Mouse (Mus musculus) neural tube, embryonic 11.5 days (tissue): ENCODE results near the gene Gm26920. TPM values are rescaled to one million over a fixed set of nuclear protein-coding genes. Genes with fewer than 3 reads are reported as not detected.
"Not testable (repeated sequence)": the region's sequence is repeated elsewhere in the genome, so short reads cannot be mapped to it uniquely, and the experiment has no call there.

Experiments
- ATAC-seq: fragments of 200-750 bp; cut with Nextera tagmentation; 2 replicates; pipeline ENCODE4 v1.8.0; 2017; ENCODE audit warnings: moderate number of reproducible peaks, mild to moderate bottlenecking, moderate TSS enrichment, moderate library complexity; ENCODE audit not compliant: insufficient read depth, low FRiP score, low TSS enrichment
- DNase-seq: peaks from one replicate; pipeline ENCODE4 v3.0.0-alpha.2; 2015; ENCODE audit warnings: low spot score
- H3K27ac ChIP-seq: fragments of 300-500 bp; sonication (generic); 2 replicates; pipeline ENCODE4 v1.5.1; 2014; ENCODE audit warnings: low read depth, mild to moderate bottlenecking, low read length
- H3K27me3 ChIP-seq: fragments of 300-500 bp; sonication (generic); 2 replicates; pipeline ENCODE4 v1.6.1; 2014; ENCODE audit warnings: mild to moderate bottlenecking, low read length, mixed read lengths; ENCODE audit not compliant: control insufficient read depth, insufficient read depth
- H3K36me3 ChIP-seq: fragments of 300-500 bp; sonication (generic); 2 replicates; pipeline ENCODE4 v1.6.1; 2014; ENCODE audit warnings: mild to moderate bottlenecking, low read length, moderate library complexity, mixed read lengths; ENCODE audit not compliant: control insufficient read depth, insufficient read depth
- H3K4me1 ChIP-seq: fragments of 300-500 bp; sonication (generic); 2 replicates; pipeline ENCODE4 v1.6.1; 2014; ENCODE audit warnings: low read length, mixed read lengths; ENCODE audit not compliant: control insufficient read depth, insufficient read depth
- H3K4me2 ChIP-seq: fragments of 300-500 bp; sonication (generic); 2 replicates; pipeline ENCODE4 v1.6.1; 2014; ENCODE audit warnings: low read depth, mild to moderate bottlenecking, moderate library complexity
- H3K4me3 ChIP-seq: fragments of 300-500 bp; sonication (generic); 2 replicates; pipeline ENCODE4 v1.5.1; 2014; ENCODE audit warnings: low read depth, low read length
- H3K9ac ChIP-seq: fragments of 300-500 bp; sonication (generic); 2 replicates; pipeline ENCODE4 v1.6.1; 2014; ENCODE audit warnings: mild to moderate bottlenecking, low read length
- H3K9me3 ChIP-seq: fragments of 300-500 bp; sonication (generic); 2 replicates; pipeline ENCODE4 v1.6.1; 2016; ENCODE audit warnings: low read length; ENCODE audit not compliant: control insufficient read depth
- WGBS: fragments of 180-500 bp; shearing (Covaris S2); extraction: QIAGEN DNeasy Blood & Tissue Kit; methylation state at CpG from one replicate; pipeline ENCODE4 v1.1.7; 2014; 5-methylcytosine and 5-hydroxymethylcytosine counted together
- polyA plus RNA-seq: library from polyadenylated mRNA; unstranded; fragments of >200 nt; fragmentation: Nextera tagmentation; extraction: Ambion mirVana; gene quantifications from 2 replicates; pipeline ENCODE4 v1.2.1, GENCODE M21; 2014

The Gm26920 gene
- 0.80 and 1.7 TPM in 2 replicates for polyA plus RNA-seq

GRCm38 (mm10) chr7:30090092-30090969 lies at the start of gene Gm26920, which contains the start of gene Zfp566:
Gene Gm26920, minus strand, starts transcription at chr7:30090410.
Gene Zfp566, minus strand, starts transcription at chr7:30090527.
- H3K27ac ChIP-seq = peak within 1 kb of the TSS; percentile 76
- 0% methylated on average over 40 of the region's 40 CpGs for WGBS
- peak within 1 kb of the TSS; percentile 80 for H3K9ac ChIP-seq
- H3K4me3 ChIP-seq = peak within 1 kb of the TSS; percentile 66
- no peaks in the 10 kb centered on the region for H3K9me3 ChIP-seq
- peaks cover 7% of the 10 kb centered on the region for H3K36me3 ChIP-seq
- no peaks in the 10 kb centered on the region for H3K27me3 ChIP-seq
- peak within 1 kb of the TSS; percentile 70 for H3K4me2 ChIP-seq
- ATAC-seq (peak; percentile 87), DNase-seq (peak; percentile 98)
- H3K4me1 ChIP-seq = peaks cover 7% of the 10 kb centered on the region

DNA sequence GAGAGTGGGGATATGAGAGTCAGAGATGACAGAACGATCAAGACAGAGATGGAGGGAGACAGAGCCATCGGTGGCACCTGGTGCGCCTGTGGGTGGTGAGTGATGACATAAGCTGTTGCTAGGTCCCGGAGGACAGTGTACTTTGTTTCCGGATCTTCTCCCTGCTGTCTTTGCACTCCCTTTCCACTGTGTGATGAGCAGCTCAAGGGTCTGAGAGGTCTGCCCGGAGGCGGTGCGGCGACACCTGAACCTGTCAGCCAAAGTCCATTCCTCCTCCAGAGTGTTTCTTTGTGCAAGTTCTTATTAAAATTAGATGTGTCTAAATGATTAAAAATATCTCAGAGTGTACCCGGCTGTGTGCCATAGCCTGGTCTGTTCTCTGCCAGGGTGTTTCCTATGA lies 46.6 kb upstream of the Gm26920 start:
- Histone ChIP-seq H3K9ac (no peak overlapping the region), H3K4me2 (no peak overlapping the region), H3K4me1 (no peaks in the 10 kb centered on the region), H3K27ac (no peak overlapping the region), H3K27me3 (no peaks in the 10 kb centered on the region), H3K36me3 (peaks cover 22% of the 10 kb centered on the region), H3K4me3 (no peak overlapping the region), H3K9me3 (no peaks in the 10 kb centered on the region; the same call in 1 of the 2 replicates)
- DNase-seq (no peak), ATAC-seq (no peak)
- WGBS = 89% methylated on average over 10 of the region's 10 CpGs

GRCm38 (mm10) chr7:30132396-30132795 lies 42.2 kb upstream of the Gm26920 start:
- no peak overlapping the region for H3K4me2 ChIP-seq
- ATAC-seq = no peak
- 93% methylated on average over 4 of the region's 4 CpGs for WGBS
- no peak for DNase-seq
- H3K9me3 ChIP-seq = no peaks in the 10 kb centered on the region
- peaks cover 34% of the 10 kb centered on the region for H3K36me3 ChIP-seq
- no peak overlapping the region for H3K27ac ChIP-seq
- H3K27me3 ChIP-seq = no peaks in the 10 kb centered on the region
- no peak overlapping the region for H3K9ac ChIP-seq
- H3K4me1 ChIP-seq = no peaks in the 10 kb centered on the region
- no peak overlapping the region for H3K4me3 ChIP-seq

DNA sequence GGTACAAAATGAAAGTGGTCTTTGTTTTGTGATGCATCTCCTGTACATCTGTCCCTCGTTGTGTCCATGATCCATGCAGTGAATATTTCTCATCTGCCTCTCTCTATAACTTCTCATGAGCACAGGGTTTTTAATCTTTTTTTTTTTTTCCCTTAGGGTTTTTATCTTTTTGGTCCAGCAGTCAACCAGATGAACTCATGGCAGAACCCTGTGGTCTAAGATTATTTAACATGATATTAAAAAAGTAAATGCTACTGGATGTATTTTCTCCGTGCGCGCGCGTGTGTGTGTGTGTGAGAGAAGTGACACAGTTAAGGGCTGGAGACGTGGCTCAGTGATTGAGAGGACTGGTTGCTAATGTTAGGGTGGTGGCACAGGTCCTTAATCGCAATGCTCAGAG lies 39.7 kb upstream of the Gm26920 start:
- peaks cover 32% of the 10 kb centered on the region for H3K36me3 ChIP-seq

DNA sequence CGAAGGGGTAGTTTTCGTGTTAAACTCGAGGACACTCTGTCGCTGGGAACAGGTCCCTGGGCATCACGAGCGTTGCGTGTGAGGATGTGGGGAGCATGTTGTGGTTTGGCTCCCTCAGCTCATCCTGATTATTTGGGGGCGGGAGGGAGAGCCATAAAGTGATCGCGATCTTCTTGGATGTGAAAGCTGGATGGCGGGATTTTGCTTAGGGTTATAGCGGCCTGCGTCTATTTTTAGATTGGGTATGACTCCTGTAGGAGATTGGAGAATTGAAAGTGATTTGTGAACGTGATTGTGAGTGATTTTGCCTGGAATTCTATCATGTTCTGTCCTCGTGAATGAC lies 31.9 kb upstream of the Gm26920 start:
- 8% methylated on average over 15 of the region's 15 CpGs for WGBS
- DNase-seq (no peak), ATAC-seq (0 out of 2 replicates have a peak, but pooled peaks have one; percentile 16)
- Histone ChIP-seq H3K36me3 (no peaks in the 10 kb centered on the region), H3K4me3 (peak overlapping the region; percentile 55), H3K27me3 (no peaks in the 10 kb centered on the region), H3K9me3 (no peaks in the 10 kb centered on the region), H3K27ac (peak overlapping the region; percentile 70; the same call in 1 of the 2 replicates), H3K4me2 (peak overlapping the region; percentile 74), H3K9ac (peak overlapping the region; percentile 71), H3K4me1 (no peaks in the 10 kb centered on the region)

More for the DNA sequence above, 39.7 kb upstream of the Gm26920 start:
- Histone ChIP-seq H3K4me1 (no peaks in the 10 kb centered on the region), H3K9me3 (no peaks in the 10 kb centered on the region), H3K4me2 (no peak overlapping the region), H3K27ac (no peak overlapping the region), H3K27me3 (no peaks in the 10 kb centered on the region), H3K9ac (no peak overlapping the region), H3K4me3 (no peak overlapping the region)
- ATAC-seq (no peak), DNase-seq (no peak)
- WGBS = 96% methylated on average over 8 of the region's 8 CpGs

DNA sequence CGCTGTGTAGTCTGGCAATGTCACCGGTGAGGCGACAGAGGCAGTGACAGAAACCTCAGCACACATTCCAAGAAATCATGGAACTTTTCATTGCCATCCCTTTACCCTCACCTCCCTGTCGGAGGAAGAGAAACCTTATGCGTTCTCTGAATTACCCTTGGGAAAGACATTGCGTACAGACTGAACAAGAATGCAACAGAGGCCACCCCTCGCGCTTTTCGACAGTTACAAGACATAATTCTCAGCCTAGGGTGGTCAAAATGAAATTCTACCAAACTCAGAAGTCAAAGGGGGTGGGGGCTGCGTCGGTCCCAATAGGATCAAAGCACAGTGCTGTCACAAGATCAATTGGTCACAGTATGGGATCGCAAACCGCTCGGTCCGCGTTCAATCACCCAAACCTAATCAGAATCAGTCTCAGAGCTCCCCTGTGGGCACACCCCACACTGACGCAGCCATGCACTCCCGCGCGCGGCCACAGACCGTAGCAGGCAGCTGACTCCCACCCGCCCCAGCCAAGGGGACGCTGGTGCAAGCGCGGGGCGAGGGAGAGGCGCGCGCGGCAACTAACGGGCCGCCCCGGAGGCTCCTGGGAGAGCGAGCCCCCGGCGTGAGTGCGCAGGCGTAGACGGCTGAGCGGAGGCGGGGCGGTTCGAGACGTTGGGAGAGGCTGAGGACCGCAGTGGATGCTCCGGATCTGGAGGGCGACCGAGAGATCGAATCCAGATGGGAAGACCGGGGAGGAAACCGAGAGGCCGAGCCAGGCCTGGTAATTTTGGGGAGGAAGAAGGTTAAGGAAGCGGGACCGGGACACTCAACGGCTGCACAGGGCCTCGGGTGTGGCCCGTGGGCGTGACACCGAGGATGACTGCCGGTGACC lies 31.3 kb upstream of the Gm26920 start, which contains the start of gene Zfp382:
Gene Zfp382 (plus strand): TSS at position 635 of the 880 bp plus-strand sequence.
- Histone ChIP-seq H3K27me3 (no peaks in the 10 kb centered on the region), H3K4me1 (no peaks in the 10 kb centered on the region), H3K4me2 (peak within 1 kb of the TSS; percentile 74), H3K27ac (peak within 1 kb of the TSS; percentile 70), H3K36me3 (no peaks in the 10 kb centered on the region), H3K4me3 (peak within 1 kb of the TSS; percentile 55), H3K9me3 (no peaks in the 10 kb centered on the region), H3K9ac (peak within 1 kb of the TSS; percentile 71)
- DNase-seq (peak; percentile 95), ATAC-seq (peak; percentile 93)
- under 1% methylated on average over 61 of the region's 61 CpGs for WGBS

- H3K4me2 ChIP-seq, H3K9ac ChIP-seq, H3K27ac ChIP-seq, H3K4me3 ChIP-seq, H3K9me3 ChIP-seq, H3K36me3 ChIP-seq, H3K27me3 ChIP-seq, H3K4me1 ChIP-seq, ATAC-seq, DNase-seq: not testable (repeated sequence)
- WGBS = 95% methylated on average over 12 of the region's 12 CpGs
Observed at GRCm38 (mm10) chr7:30117935-30118334, 27.7 kb upstream of the Gm26920 start.

- no peaks in the 10 kb centered on the region; the same call in 1 of the 2 replicates for H3K9me3 ChIP-seq
- H3K9ac ChIP-seq = no peak overlapping the region
- ATAC-seq (no peak), DNase-seq (no peak)
- H3K4me2 ChIP-seq = no peak overlapping the region
- no peaks in the 10 kb centered on the region for H3K36me3 ChIP-seq
- 96% methylated on average over 5 of the region's 5 CpGs for WGBS
- H3K4me1 ChIP-seq = no peaks in the 10 kb centered on the region
- no peak overlapping the region for H3K4me3 ChIP-seq
- H3K27me3 ChIP-seq = no peaks in the 10 kb centered on the region
- no peak overlapping the region for H3K27ac ChIP-seq
Observed at GRCm38 (mm10) chr7:30116076-30116475, 25.9 kb upstream of the Gm26920 start.
